32 mouse cellular contexts compared by ENCODE assay signal in genomic region chr9:86482236-86482635, GRCm38 (mm10). TPM values are rescaled to one million over a fixed set of nuclear protein-coding genes. Genes with fewer than 3 reads are reported as not detected.
"Had no signal": no experiment of that assay in that cellular context is flagged by ENCODE, and none has a peak within 500 bp of the region (broad histone marks: within the 10 kb centered on the region; RNA-seq: fewer than 3 reads in every experiment).

No protein-coding gene starts in this region.

- DNase-seq: left cerebral cortex, postnatal 4 days; liver; liver, embryonic 13.5 days; liver, postnatal 0 days; lung, adult 18-20 months; lung, adult 2 months; lung, embryonic 14.5 days; lung, postnatal 10 days; lung, postnatal 14 days; lung, postnatal 36 days; lung, postnatal 4 days; midbrain, embryonic 14.5 days had no signal

- H3K36me3 ChIP-seq: limb, embryonic 10.5 days; limb, embryonic 12.5 days; limb, embryonic 13.5 days; limb, embryonic 15.5 days; liver, embryonic 13.5 days; liver, embryonic 15.5 days; lung, embryonic 15.5 days; midbrain, embryonic 10.5 days; midbrain, embryonic 12.5 days; midbrain, embryonic 13.5 days; midbrain, embryonic 15.5 days; neural tube, embryonic 12.5 days; neural tube, embryonic 13.5 days had no signal

- H3K9ac ChIP-seq: limb, embryonic 12.5 days; limb, embryonic 13.5 days; limb, embryonic 15.5 days; liver, embryonic 13.5 days; liver, embryonic 14.5 days; liver, embryonic 15.5 days; liver, postnatal 0 days; lung, embryonic 14.5 days; lung, embryonic 15.5 days; midbrain, embryonic 12.5 days; midbrain, embryonic 13.5 days; midbrain, embryonic 15.5 days; neural tube, embryonic 12.5 days; neural tube, embryonic 13.5 days had no signal

- H3K27me3 ChIP-seq: limb, embryonic 12.5 days; limb, embryonic 13.5 days; limb, embryonic 15.5 days; liver, embryonic 13.5 days; liver, embryonic 15.5 days; lung, embryonic 15.5 days; megakaryocyte, embryonic 14.5 days; midbrain, embryonic 12.5 days; midbrain, embryonic 13.5 days; midbrain, embryonic 15.5 days; neural tube, embryonic 12.5 days; neural tube, embryonic 13.5 days had no signal

- H3K4me1 ChIP-seq: limb, embryonic 10.5 days; limb, embryonic 12.5 days; limb, embryonic 15.5 days; liver, embryonic 13.5 days; liver, embryonic 15.5 days; midbrain, embryonic 10.5 days; midbrain, embryonic 12.5 days; midbrain, embryonic 13.5 days; midbrain, embryonic 15.5 days; neural tube, embryonic 12.5 days had no signal

- H3K27ac ChIP-seq: limb, embryonic 10.5 days; limb, embryonic 12.5 days; limb, embryonic 13.5 days; limb, embryonic 15.5 days; liver, embryonic 13.5 days; liver, embryonic 14.5 days; liver, embryonic 15.5 days; lung, embryonic 15.5 days; macrophage; midbrain, embryonic 10.5 days; midbrain, embryonic 12.5 days; midbrain, embryonic 13.5 days; midbrain, embryonic 15.5 days; neural tube, embryonic 12.5 days; neural tube, embryonic 13.5 days had no signal

- H3K9me3 ChIP-seq: limb, embryonic 10.5 days; limb, embryonic 12.5 days; limb, embryonic 13.5 days; limb, embryonic 15.5 days; liver, embryonic 13.5 days; liver, embryonic 15.5 days; lung, embryonic 15.5 days; megakaryocyte, embryonic 14.5 days; midbrain, embryonic 10.5 days; midbrain, embryonic 12.5 days; midbrain, embryonic 13.5 days; midbrain, embryonic 15.5 days; neural tube, embryonic 12.5 days; neural tube, embryonic 13.5 days had no signal

- H3K4me3 ChIP-seq: limb, embryonic 10.5 days; limb, embryonic 12.5 days; limb, embryonic 13.5 days; limb, embryonic 15.5 days; liver, embryonic 13.5 days; liver, embryonic 15.5 days; lung, embryonic 15.5 days; megakaryocyte, embryonic 14.5 days; midbrain, embryonic 10.5 days; midbrain, embryonic 12.5 days; midbrain, embryonic 13.5 days; midbrain, embryonic 15.5 days; myocyte; neural tube, embryonic 12.5 days; neural tube, embryonic 13.5 days had no signal

- H3K4me2 ChIP-seq: limb, embryonic 12.5 days; limb, embryonic 13.5 days; limb, embryonic 15.5 days; liver, embryonic 11.5 days; liver, embryonic 13.5 days; liver, embryonic 15.5 days; lung, embryonic 14.5 days; lung, embryonic 15.5 days; midbrain, embryonic 11.5 days; midbrain, embryonic 12.5 days; midbrain, embryonic 13.5 days; midbrain, embryonic 15.5 days; neural tube, embryonic 12.5 days; neural tube, embryonic 13.5 days had no signal

- ATAC-seq: liver, postnatal 0 days; lung, postnatal 0 days; midbrain, embryonic 13.5 days; midbrain, embryonic 15.5 days; midbrain, embryonic 16.5 days had no signal

RNA-seq across cellular contexts. Expression of gene Ube2cbp, which starts 17.5 kb away (rescaled TPM):
- polyA plus RNA-seq: macrophage had no signal
